Comparison of ENCODE assay signal across 27 mouse cellular contexts in genomic region chrX:8238804-8239395, GRCm38 (mm10). TPM values are rescaled to one million over a fixed set of nuclear protein-coding genes. Genes with fewer than 3 reads are reported as not detected.
DNase-seq lines count a peak whose midpoint lies in the region; ATAC-seq lines count a peak whose summit lies in the region.
"Had no signal": no experiment of that assay in that cellular context is flagged by ENCODE, and none has a peak within 500 bp of the region (broad histone marks: within the 10 kb centered on the region; RNA-seq: fewer than 3 reads in every experiment).

No protein-coding gene starts in this region.

- no peak for DNase-seq in embryonic facial prominence, embryonic 10.5 days (ENCODE audit: low spot score)
- DNase-seq in 3134 (ENCODE audit: extremely low read depth, insufficient read length, low spot score), result peak; percentile 75
- DNase-seq in Muller cell, postnatal 12 days (ENCODE audit: inconsistent ontology term), result peak; percentile 91
- no peak for DNase-seq in embryonic facial prominence, embryonic 14.5 days (ENCODE audit: low spot score)
- DNase-seq in gastrocnemius, postnatal 25 days, result no peak
- DNase-seq in testis, postnatal 10 days (ENCODE audit: low spot score), result no peak
- no peak for DNase-seq in frontal cortex, adult 2 months (ENCODE audit: extremely low spot score in 1 of 2, low spot score in 1 of 2)
- DNase-seq: adrenal gland, postnatal 14 days; cerebellum, adult 2 months; cerebellum, postnatal 25 days; embryo, embryonic 11 days; gastrocnemius, adult 2 months; heart, postnatal 10 days; kidney, postnatal 25 days; layer of hippocampus, postnatal 36 days; lung, adult 18-20 months; thymus, postnatal 25 days had no signal

- no peaks in the 10 kb centered on the region for H3K27me3 ChIP-seq in embryonic facial prominence, embryonic 13.5 days
- no peaks in the 10 kb centered on the region for H3K27me3 ChIP-seq in embryonic facial prominence, embryonic 10.5 days (replicated peaks; ENCODE audit: low read depth, poor library complexity, severe bottlenecking)
- no peaks in the 10 kb centered on the region for H3K27me3 ChIP-seq in embryonic facial prominence, embryonic 14.5 days (replicated peaks; ENCODE audit: control insufficient read depth, insufficient read depth, low read length)
- H3K27me3 ChIP-seq: limb, embryonic 12.5 days had no signal

- no peaks in the 10 kb centered on the region for H3K4me1 ChIP-seq in embryonic facial prominence, embryonic 13.5 days
- no peaks in the 10 kb centered on the region for H3K4me1 ChIP-seq in embryonic facial prominence, embryonic 10.5 days
- no peaks in the 10 kb centered on the region for H3K4me1 ChIP-seq in embryonic facial prominence, embryonic 14.5 days (ENCODE audit: control insufficient read depth, insufficient read depth, low read length)
- H3K4me1 ChIP-seq: heart, embryonic 10.5 days; hindbrain, embryonic 10.5 days; limb, embryonic 12.5 days; midbrain, embryonic 10.5 days had no signal

- H3K9me3 ChIP-seq in embryonic facial prominence, embryonic 13.5 days, result no peaks in the 10 kb centered on the region; the same call in 1 of the 2 replicates
- H3K9me3 ChIP-seq in embryonic facial prominence, embryonic 10.5 days, result no peaks in the 10 kb centered on the region
- H3K9me3 ChIP-seq in embryonic facial prominence, embryonic 14.5 days (ENCODE audit: control insufficient read depth, low read length), result no peaks in the 10 kb centered on the region
- H3K9me3 ChIP-seq: heart, embryonic 10.5 days; hindbrain, embryonic 10.5 days; limb, embryonic 12.5 days; midbrain, embryonic 10.5 days had no signal

- no peak overlapping the region for H3K4me3 ChIP-seq in embryonic facial prominence, embryonic 13.5 days
- no peak overlapping the region for H3K4me3 ChIP-seq in embryonic facial prominence, embryonic 10.5 days
- no peak overlapping the region for H3K4me3 ChIP-seq in embryonic facial prominence, embryonic 14.5 days (ENCODE audit: low read depth, low read length)
- H3K4me3 ChIP-seq: gastrocnemius, adult 2 months; heart, embryonic 10.5 days; hindbrain, embryonic 10.5 days; layer of hippocampus, adult 2 months; limb, embryonic 12.5 days; midbrain, embryonic 10.5 days had no signal

- no peak overlapping the region for H3K9ac ChIP-seq in embryonic facial prominence, embryonic 13.5 days
- H3K9ac ChIP-seq in embryonic facial prominence, embryonic 14.5 days (ENCODE audit: low read depth, low read length), result no peak overlapping the region
- H3K9ac ChIP-seq: limb, embryonic 12.5 days had no signal

- H3K27ac ChIP-seq in embryonic facial prominence, embryonic 13.5 days, result no peak overlapping the region
- no peak overlapping the region for H3K27ac ChIP-seq in embryonic facial prominence, embryonic 10.5 days (replicated peaks)
- H3K27ac ChIP-seq in embryonic facial prominence, embryonic 14.5 days (replicated peaks; ENCODE audit: low read depth, low read length), result no peak overlapping the region
- H3K27ac ChIP-seq: gastrocnemius, adult 2 months; heart, embryonic 10.5 days; hindbrain, embryonic 10.5 days; layer of hippocampus, adult 2 months; limb, embryonic 12.5 days; midbrain, embryonic 10.5 days had no signal

- peak; percentile 48; the same call in 1 of the 2 replicates for ATAC-seq in embryonic facial prominence, embryonic 13.5 days (ENCODE audit: insufficient number of reproducible peaks, insufficient read depth, low FRiP score, low TSS enrichment, low read depth)
- 0 out of 2 replicates have a peak, but pooled peaks have one; percentile 30 for ATAC-seq in embryonic facial prominence, embryonic 14.5 days (ENCODE audit: low read depth)
- ATAC-seq: hindbrain, embryonic 16.5 days; intestine, postnatal 0 days had no signal

- 0 out of 2 replicates have a peak, but pooled peaks cover 3% of the 10 kb centered on the region for H3K36me3 ChIP-seq in embryonic facial prominence, embryonic 13.5 days
- H3K36me3 ChIP-seq in embryonic facial prominence, embryonic 10.5 days (replicated peaks), result peaks cover 21% of the 10 kb centered on the region
- peaks cover 5% of the 10 kb centered on the region; the same call in 1 of the 2 replicates for H3K36me3 ChIP-seq in embryonic facial prominence, embryonic 14.5 days (ENCODE audit: control insufficient read depth, insufficient read depth, low read length)
- H3K36me3 ChIP-seq: heart, embryonic 10.5 days had no signal

- no peak overlapping the region for H3K4me2 ChIP-seq in embryonic facial prominence, embryonic 13.5 days
- no peak overlapping the region for H3K4me2 ChIP-seq in embryonic facial prominence, embryonic 14.5 days (ENCODE audit: low read depth, low read length)
- H3K4me2 ChIP-seq: limb, embryonic 12.5 days; liver, embryonic 11.5 days had no signal

- 72% methylated on average over 13 of the region's 13 CpGs for WGBS in embryonic facial prominence, embryonic 13.5 days
- WGBS in embryonic facial prominence, embryonic 10.5 days, result 79% methylated on average over 13 of the region's 13 CpGs
- 76% methylated on average over 13 of the region's 13 CpGs for WGBS in embryonic facial prominence, embryonic 14.5 days

RNA-seq across cellular contexts. Expression of gene Ftsj1, which starts 13.3 kb away (rescaled TPM):
- 41.7 and 47.2 TPM in 2 replicates for polyA plus RNA-seq in embryonic facial prominence, embryonic 13.5 days (2015; fragmentation: Nextera tagmentation; extraction: Ambion mirVana)
- polyA plus RNA-seq in embryonic facial prominence, embryonic 10.5 days (2016; fragmentation: Nextera tagmentation; extraction: Ambion mirVana), result 50.5 and 52.4 TPM in 2 replicates
- 40.5 and 42.8 TPM in 2 replicates for polyA plus RNA-seq in embryonic facial prominence, embryonic 14.5 days (2014; fragmentation: Nextera tagmentation; extraction: Ambion mirVana)
- total RNA-seq in gastrocnemius, postnatal 25 days (2021), result 10 to 100 TPM; 12.4 to 13.2 TPM
- polyA plus RNA-seq in frontal cortex, adult 2 months (2012; rRNA removed), result 28.2 and 28.4 TPM in 2 replicates

RNA-seq across cellular contexts. Expression of gene Slc38a5, which starts 32.0 kb away (rescaled TPM):
- 0.53 and 1.2 TPM in 2 replicates for polyA plus RNA-seq in embryonic facial prominence, embryonic 13.5 days (2015; fragmentation: Nextera tagmentation; extraction: Ambion mirVana)
- 4.2 and 4.6 TPM in 2 replicates for polyA plus RNA-seq in embryonic facial prominence, embryonic 10.5 days (2016; fragmentation: Nextera tagmentation; extraction: Ambion mirVana)
- polyA plus RNA-seq in embryonic facial prominence, embryonic 14.5 days (2014; fragmentation: Nextera tagmentation; extraction: Ambion mirVana), result 0.56 and 0.89 TPM in 2 replicates
- total RNA-seq in gastrocnemius, postnatal 25 days (2021), result not detected
- 10.3 and 12.2 TPM in 2 replicates for polyA plus RNA-seq in frontal cortex, adult 2 months (2012; rRNA removed)
- total RNA-seq: gastrocnemius, adult 2 months; monocyte, adult 5-6 weeks had no signal

RNA-seq across cellular contexts. Expression of gene Porcn, which starts 32.6 kb away (rescaled TPM):
- polyA plus RNA-seq in embryonic facial prominence, embryonic 13.5 days (2015; fragmentation: Nextera tagmentation; extraction: Ambion mirVana), result 12.7 and 14.1 TPM in 2 replicates
- 13.0 and 13.1 TPM in 2 replicates for polyA plus RNA-seq in embryonic facial prominence, embryonic 10.5 days (2016; fragmentation: Nextera tagmentation; extraction: Ambion mirVana)
- 9.0 and 10.9 TPM in 2 replicates for polyA plus RNA-seq in embryonic facial prominence, embryonic 14.5 days (2014; fragmentation: Nextera tagmentation; extraction: Ambion mirVana)
- total RNA-seq in gastrocnemius, postnatal 25 days (2021), result 1 to 10 TPM; 3.6 to 4.3 TPM
- 112 and 115 TPM in 2 replicates for polyA plus RNA-seq in frontal cortex, adult 2 months (2012; rRNA removed)

RNA-seq across cellular contexts. Expression of gene Ebp, which starts 45.6 kb away (rescaled TPM):
- 36.2 and 39.3 TPM in 2 replicates for polyA plus RNA-seq in embryonic facial prominence, embryonic 13.5 days (2015; fragmentation: Nextera tagmentation; extraction: Ambion mirVana)
- polyA plus RNA-seq in embryonic facial prominence, embryonic 10.5 days (2016; fragmentation: Nextera tagmentation; extraction: Ambion mirVana), result 25.8 and 35.2 TPM in 2 replicates
- polyA plus RNA-seq in embryonic facial prominence, embryonic 14.5 days (2014; fragmentation: Nextera tagmentation; extraction: Ambion mirVana), result 31.4 and 31.9 TPM in 2 replicates
- total RNA-seq in gastrocnemius, postnatal 25 days (2021), result 10 to 100 TPM; 10.3 to 10.7 TPM
- polyA plus RNA-seq in frontal cortex, adult 2 months (2012; rRNA removed), result 20.0 and 22.7 TPM in 2 replicates

Comparison
In these comparisons a context has a peak if more than half of its experiments do, and no peak if none do; other contexts are left out.
1. DNase-seq: peak in 3134 (single experiment) and Muller cell, postnatal 12 days (single experiment); none in embryonic facial prominence, embryonic 10.5 days (single experiment), embryonic facial prominence, embryonic 14.5 days (single experiment), gastrocnemius, postnatal 25 days (single experiment), testis, postnatal 10 days (single experiment) and frontal cortex, adult 2 months (0 of 2).